Mouse (Mus musculus): ENCODE results near the gene Mrgbp.

DNA sequence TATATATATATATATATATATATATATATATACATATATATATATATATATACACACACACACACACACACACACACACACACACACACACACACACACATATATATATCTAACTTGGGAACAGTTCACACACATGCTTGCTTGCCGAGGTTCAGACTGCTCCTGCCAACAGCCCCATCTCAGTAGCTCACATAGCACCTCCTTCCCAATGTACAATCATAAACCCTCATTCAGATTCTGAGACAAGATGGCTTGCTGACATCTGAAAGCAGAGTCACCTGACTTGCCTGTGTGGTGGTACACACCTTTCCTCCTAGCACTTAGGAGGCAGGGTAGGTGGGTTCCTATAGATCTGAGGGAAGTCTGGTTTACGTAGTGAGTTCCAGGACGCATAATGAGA, 28.8 kb upstream of the Mrgbp start:
- TF ChIP-seq CTCF (IDR thresholded peaks at IDR 0.05 in 2 of 3, conservative IDR thresholded peaks at IDR 0.05 in 1 of 3; ENCODE audit: control insufficient read depth in 1 of 3, insufficient read depth in 1 of 3, low read depth in 2 of 3, low read length in 3 of 3, poor library complexity in 1 of 3, severe bottlenecking in 1 of 3) (no peak), EP300 (IDR thresholded peaks at IDR 0.05; ENCODE audit: low read depth in 1 of 2, low read length in 2 of 2) (no peak), POLR2A (IDR thresholded peaks at IDR 0.05; ENCODE audit: control insufficient read depth in 1 of 2, insufficient read depth in 1 of 2, low read depth in 1 of 2, low read length in 2 of 2, poor library complexity in 1 of 2) (no peak), E2F4 (IDR thresholded peaks at IDR 0.05; ENCODE audit: borderline replicate concordance, low read depth, low read length) (no peak), TBP (IDR thresholded peaks at IDR 0.05; ENCODE audit: low read depth, low read length) (no peak), ZMIZ1 (IDR thresholded peaks at IDR 0.05; ENCODE audit: low read depth, low read length) (no peak), UBTF (IDR thresholded peaks at IDR 0.05; ENCODE audit: borderline replicate concordance, insufficient read depth, low read depth, low read length) (no peak), MAZ (IDR thresholded peaks at IDR 0.05; ENCODE audit: low read depth, low read length) (no peak)
